Mouse (Mus musculus): ENCODE results near the gene Nfe2.

DNA sequence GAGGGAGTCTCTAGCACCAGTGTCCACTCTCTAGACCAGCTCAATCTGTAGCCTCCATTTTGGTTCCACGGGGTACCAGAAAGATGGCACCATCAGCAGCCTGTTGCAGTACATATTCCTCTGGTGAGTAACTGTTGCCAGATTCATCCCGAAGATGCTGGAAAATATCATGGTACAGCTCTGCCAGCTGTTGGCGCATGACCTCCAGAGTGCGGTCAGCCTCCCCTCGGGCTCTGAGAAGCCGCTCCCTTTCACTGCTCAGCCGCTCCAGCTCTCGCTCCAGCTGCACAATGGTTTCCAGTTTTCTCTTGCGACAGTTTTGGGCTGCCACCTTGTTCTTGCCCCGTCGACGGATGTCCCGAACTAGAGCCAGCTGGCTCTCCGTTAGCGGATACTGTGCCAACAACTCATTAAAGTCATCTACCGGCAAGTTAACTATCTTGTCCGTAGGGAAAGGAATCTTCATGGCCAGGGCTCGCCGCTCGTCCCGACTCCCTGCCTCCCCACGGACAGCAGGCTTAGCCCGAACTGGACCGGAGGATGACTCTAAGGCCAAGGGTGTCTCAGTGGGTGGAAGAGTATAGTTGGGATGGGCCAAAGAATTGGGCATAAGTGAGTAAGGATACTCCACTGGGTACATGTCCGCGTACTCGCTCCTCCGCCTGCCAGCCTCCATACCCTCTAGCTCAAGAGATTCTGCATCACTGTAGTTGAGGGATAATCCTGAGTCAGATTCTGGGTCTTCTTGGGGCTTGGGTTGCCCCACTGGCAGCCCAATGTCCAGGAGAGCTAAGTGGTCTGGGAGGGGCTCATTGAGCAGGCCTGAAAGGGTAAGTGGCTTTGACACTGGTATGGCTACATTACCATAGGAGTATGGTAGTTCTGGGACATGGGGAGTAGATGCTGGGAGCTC is 9.5 kb downstream of the Nfe2 start:
- TF ChIP-seq CTCF (IDR thresholded peaks at IDR 0.05) (no peak), EP300 (IDR thresholded peaks at IDR 0.05) (no peak)

Measured in lung, postnatal 0 days (tissue).